Mouse (Mus musculus) limb, embryonic 12.5 days (tissue): ENCODE measurements around the gene Tm4sf4. TPM values are rescaled to one million over a fixed set of nuclear protein-coding genes. Genes with fewer than 3 reads are reported as not detected.

Experiments
- ATAC-seq: fragments of 200-750 bp; cut with Nextera tagmentation; 2 replicates; pipeline ENCODE4 v1.8.0; 2017; ENCODE audit warnings: low read depth, moderate TSS enrichment; ENCODE audit not compliant: insufficient number of reproducible peaks, insufficient read depth, low FRiP score, low TSS enrichment
- H3K27ac ChIP-seq: fragments of 300-500 bp; sonication (generic); 2 replicates; pipeline ENCODE4 v1.5.1; 2016; ENCODE audit warnings: mild to moderate bottlenecking, moderate library complexity
- H3K27me3 ChIP-seq: fragments of 300-500 bp; sonication (generic); 2 replicates; pipeline ENCODE4 v1.6.1; 2016; ENCODE audit warnings: mild to moderate bottlenecking, moderate library complexity
- H3K36me3 ChIP-seq: fragments of 300-500 bp; sonication (generic); 2 replicates; pipeline ENCODE4 v1.6.1; 2016; ENCODE audit warnings: mild to moderate bottlenecking, moderate library complexity
- H3K4me1 ChIP-seq: fragments of 300-500 bp; sonication (generic); replicated peaks from 2 replicates; pipeline ENCODE4 v1.6.1; 2016
- H3K4me2 ChIP-seq: fragments of 300-500 bp; sonication (generic); 2 replicates; pipeline ENCODE4 v1.6.1; 2016; ENCODE audit warnings: mild to moderate bottlenecking, moderate library complexity
- H3K4me3 ChIP-seq: fragments of 300-500 bp; sonication (generic); replicated peaks from 2 replicates; pipeline ENCODE4 v1.5.1; 2016; ENCODE audit warnings: mild to moderate bottlenecking
- H3K9ac ChIP-seq: fragments of 300-500 bp; sonication (generic); replicated peaks from 2 replicates; pipeline ENCODE4 v1.6.1; 2016; ENCODE audit warnings: mild to moderate bottlenecking, moderate library complexity
- H3K9me3 ChIP-seq: fragments of 300-500 bp; sonication (generic); 2 replicates; pipeline ENCODE4 v1.6.1; 2016; ENCODE audit warnings: mild to moderate bottlenecking, moderate library complexity
- WGBS: fragments of 180-500 bp; shearing (Covaris S2); methylation state at CpG from one replicate; pipeline ENCODE4 v1.1.7; 2016; 5-methylcytosine and 5-hydroxymethylcytosine counted together
- polyA plus RNA-seq: library from polyadenylated mRNA; unstranded; fragments of >200 nt; fragmentation: Nextera tagmentation; extraction: Ambion mirVana; gene quantifications from 2 replicates; pipeline ENCODE4 v1.2.1, GENCODE M21; 2016

Gene Tm4sf4
- polyA plus RNA-seq, 1 experiment from 2014 or later = 0.18 TPM

- Histone ChIP-seq H3K36me3 (no peaks in the 10 kb centered on the region), H3K4me2 (no peak overlapping the region), H3K4me1 (no peaks in the 10 kb centered on the region), H3K9me3 (no peaks in the 10 kb centered on the region), H3K27ac (no peak overlapping the region), H3K4me3 (no peak overlapping the region), H3K27me3 (no peaks in the 10 kb centered on the region), H3K9ac (no peak overlapping the region)
- WGBS = 84% methylated on average over 8 of the region's 8 CpGs
- ATAC-seq = no peak
Measured at GRCm38 (mm10) chr3:57435364-57435763, 10.2 kb downstream of the Tm4sf4 start.

GRCm38 (mm10) chr3:57440956-57441355, 15.8 kb downstream of the Tm4sf4 start:
- no peaks in the 10 kb centered on the region for H3K9me3 ChIP-seq
- H3K9ac ChIP-seq = no peak overlapping the region
- H3K27ac ChIP-seq = no peak overlapping the region
- WGBS = 54% methylated on average over 3 of the region's 3 CpGs
- no peak for ATAC-seq
- no peaks in the 10 kb centered on the region for H3K4me1 ChIP-seq
- H3K4me3 ChIP-seq = no peak overlapping the region
- no peak overlapping the region for H3K4me2 ChIP-seq
- no peaks in the 10 kb centered on the region for H3K36me3 ChIP-seq
- no peaks in the 10 kb centered on the region for H3K27me3 ChIP-seq

- no peak for ATAC-seq
- Histone ChIP-seq H3K9me3 (no peaks in the 10 kb centered on the region), H3K27ac (no peak overlapping the region), H3K4me2 (no peak overlapping the region), H3K27me3 (no peaks in the 10 kb centered on the region), H3K36me3 (no peaks in the 10 kb centered on the region), H3K4me1 (no peaks in the 10 kb centered on the region), H3K4me3 (no peak overlapping the region), H3K9ac (no peak overlapping the region)
- WGBS = 58% methylated on average over 3 of the region's 3 CpGs
Measured at GRCm38 (mm10) chr3:57445706-57446105, 20.6 kb downstream of the Tm4sf4 start.

- WGBS = 47% methylated on average over 1 of the region's 1 CpGs
- Histone ChIP-seq H3K27ac (no peak overlapping the region), H3K4me3 (no peak overlapping the region), H3K4me2 (no peak overlapping the region), H3K27me3 (no peaks in the 10 kb centered on the region), H3K36me3 (no peaks in the 10 kb centered on the region), H3K4me1 (no peaks in the 10 kb centered on the region), H3K9ac (no peak overlapping the region), H3K9me3 (no peaks in the 10 kb centered on the region)
- no peak for ATAC-seq
Measured at GRCm38 (mm10) chr3:57447889-57448288, 22.8 kb downstream of the Tm4sf4 start.

GRCm38 (mm10) chr3:57448445-57448844, 23.3 kb downstream of the Tm4sf4 start:
- Histone ChIP-seq H3K27me3 (no peaks in the 10 kb centered on the region), H3K27ac (no peak overlapping the region), H3K36me3 (no peaks in the 10 kb centered on the region), H3K9ac (no peak overlapping the region), H3K4me1 (no peaks in the 10 kb centered on the region), H3K4me2 (no peak overlapping the region), H3K4me3 (no peak overlapping the region), H3K9me3 (no peaks in the 10 kb centered on the region)
- 29% methylated on average over 5 of the region's 5 CpGs for WGBS
- no peak for ATAC-seq

- no peaks in the 10 kb centered on the region for H3K27me3 ChIP-seq
- H3K9me3 ChIP-seq = no peaks in the 10 kb centered on the region
- H3K36me3 ChIP-seq = peaks cover 25% of the 10 kb centered on the region
- no peak overlapping the region for H3K4me3 ChIP-seq
- WGBS = 22% methylated on average over 11 of the region's 11 CpGs
- no peak overlapping the region for H3K4me2 ChIP-seq
- ATAC-seq = 0 out of 2 replicates have a peak, but pooled peaks have one; percentile 52
- no peak overlapping the region for H3K9ac ChIP-seq
- H3K27ac ChIP-seq = 0 out of 2 replicates have a peak overlapping the region, but pooled peaks have one; percentile 35
- peaks cover 4% of the 10 kb centered on the region for H3K4me1 ChIP-seq
Measured at GRCm38 (mm10) chr3:57458652-57459051, 33.5 kb downstream of the Tm4sf4 start.

GRCm38 (mm10) chr3:57463302-57463701, 38.2 kb downstream of the Tm4sf4 start:
- H3K4me2 ChIP-seq = no peak overlapping the region
- H3K9ac ChIP-seq = no peak overlapping the region
- 89% methylated on average over 4 of the region's 4 CpGs for WGBS
- peaks cover 25% of the 10 kb centered on the region for H3K36me3 ChIP-seq
- no peaks in the 10 kb centered on the region for H3K9me3 ChIP-seq
- H3K27me3 ChIP-seq = no peaks in the 10 kb centered on the region
- ATAC-seq = no peak
- no peak overlapping the region for H3K4me3 ChIP-seq
- H3K4me1 ChIP-seq = peaks cover 4% of the 10 kb centered on the region
- no peak overlapping the region for H3K27ac ChIP-seq

GRCm38 (mm10) chr3:57466289-57466688, 41.2 kb downstream of the Tm4sf4 start:
- Histone ChIP-seq H3K27ac (no peak overlapping the region), H3K27me3 (no peaks in the 10 kb centered on the region), H3K9me3 (no peaks in the 10 kb centered on the region), H3K9ac (no peak overlapping the region), H3K4me3 (no peak overlapping the region), H3K4me2 (no peak overlapping the region), H3K4me1 (peaks cover 19% of the 10 kb centered on the region), H3K36me3 (peaks cover 14% of the 10 kb centered on the region)
- no peak for ATAC-seq
- 69% methylated on average over 3 of the region's 3 CpGs for WGBS

GRCm38 (mm10) chr3:57469325-57469724, 44.2 kb downstream of the Tm4sf4 start:
- H3K4me1 ChIP-seq = peaks cover 36% of the 10 kb centered on the region
- H3K9me3 ChIP-seq = no peaks in the 10 kb centered on the region
- no peak overlapping the region for H3K9ac ChIP-seq
- 93% methylated on average over 3 of the region's 3 CpGs for WGBS
- ATAC-seq = no peak
- no peak overlapping the region for H3K4me3 ChIP-seq
- H3K36me3 ChIP-seq = no peaks in the 10 kb centered on the region
- no peak overlapping the region for H3K27ac ChIP-seq
- H3K4me2 ChIP-seq = no peak overlapping the region
- H3K27me3 ChIP-seq = no peaks in the 10 kb centered on the region

- Histone ChIP-seq H3K4me1 (peaks cover 36% of the 10 kb centered on the region), H3K4me3 (no peak overlapping the region), H3K27me3 (no peaks in the 10 kb centered on the region), H3K27ac (peak overlapping the region; percentile 85), H3K9me3 (no peaks in the 10 kb centered on the region), H3K9ac (no peak overlapping the region), H3K36me3 (no peaks in the 10 kb centered on the region), H3K4me2 (peak overlapping the region; percentile 42)
- no peak for ATAC-seq
- 9% methylated on average over 5 of the region's 5 CpGs for WGBS
Measured at GRCm38 (mm10) chr3:57470326-57470725, 45.2 kb downstream of the Tm4sf4 start.

GRCm38 (mm10) chr3:57470981-57471601, 46.0 kb downstream of the Tm4sf4 start:
- peaks cover 3% of the 10 kb centered on the region; the same call in 1 of the 2 replicates for H3K36me3 ChIP-seq
- peaks cover 36% of the 10 kb centered on the region for H3K4me1 ChIP-seq
- 4% methylated on average over 15 of the region's 15 CpGs for WGBS
- H3K9me3 ChIP-seq = no peaks in the 10 kb centered on the region
- peak overlapping the region; percentile 85 for H3K27ac ChIP-seq
- peak overlapping the region; percentile 10; the same call in 1 of the 2 replicates for H3K4me3 ChIP-seq
- peak overlapping the region; percentile 42 for H3K4me2 ChIP-seq
- no peaks in the 10 kb centered on the region for H3K27me3 ChIP-seq
- 0 out of 2 replicates have a peak overlapping the region, but pooled peaks have one; percentile 18 for H3K9ac ChIP-seq
- ATAC-seq = no peak

- no peak overlapping the region for H3K4me3 ChIP-seq
- WGBS = 34% methylated on average over 4 of the region's 4 CpGs
Measured at GRCm38 (mm10) chr3:57472407-57472806, 47.3 kb downstream of the Tm4sf4 start.

More at GRCm38 (mm10) chr3:57472407-57472806, 47.3 kb downstream of the Tm4sf4 start:
- Histone ChIP-seq H3K27ac (peak overlapping the region; percentile 57), H3K36me3 (peaks cover 11% of the 10 kb centered on the region), H3K4me2 (no peak overlapping the region), H3K4me1 (peaks cover 36% of the 10 kb centered on the region), H3K27me3 (no peaks in the 10 kb centered on the region), H3K9me3 (no peaks in the 10 kb centered on the region), H3K9ac (no peak overlapping the region; the same call in 1 of the 2 replicates)
- peak; percentile 34; the same call in 1 of the 2 replicates for ATAC-seq
